Mouse (Mus musculus): ENCODE results near the gene Ttll3.

- TF ChIP-seq CTCF (IDR thresholded peaks at IDR 0.05; ENCODE audit: control insufficient read depth, insufficient read depth, insufficient read length) (no peak), USF1 (IDR thresholded peaks at IDR 0.05; ENCODE audit: low read depth) (no peak), MYOD1 (IDR thresholded peaks at IDR 0.05; ENCODE audit: control insufficient read depth, insufficient read length, low read depth) (no peak), MAX (IDR thresholded peaks at IDR 0.05) (no peak), MYOG (IDR thresholded peaks at IDR 0.05; ENCODE audit: control insufficient read depth, extremely low read depth, insufficient read length) (no peak), CEBPB (IDR thresholded peaks at IDR 0.05; ENCODE audit: low read depth) (no peak), FOSL1 (IDR thresholded peaks at IDR 0.05; ENCODE audit: insufficient read depth, low read length, poor library complexity, severe bottlenecking) (no peak)
Measured at GRCm38 (mm10) chr6:113457952-113458534, 69.0 kb downstream of the Ttll3 start, which contains the start of gene Il17re.

Data from C2C12 (cell line).